Mouse (Mus musculus) bone marrow macrophage, adult 2 months (primary cell): Measurements from ENCODE around the gene Stk32c. TPM values are rescaled to one million over a fixed set of nuclear protein-coding genes. Genes with fewer than 3 reads are reported as not detected.

Experiments
- H3K27ac ChIP-seq: 2 replicates; pipeline ENCODE4 v1.5.1; 2012; ENCODE audit warnings: low read depth, low read length; ENCODE audit not compliant: insufficient read depth
- H3K4me1 ChIP-seq: 2 replicates; pipeline ENCODE4 v1.6.1; 2012; ENCODE audit warnings: low read length; ENCODE audit not compliant: control insufficient read depth, insufficient read depth
- H3K4me3 ChIP-seq: 2 replicates; pipeline ENCODE4 v1.5.1; 2012; ENCODE audit warnings: mild to moderate bottlenecking, low read length, moderate library complexity; ENCODE audit not compliant: insufficient read depth
- CTCF ChIP-seq: IDR thresholded peaks from 2 replicates; pipeline ENCODE4 v1.5.1; 2012; ENCODE audit warnings: low read depth, mild to moderate bottlenecking, low read length, moderate library complexity
- POLR2A ChIP-seq: IDR thresholded peaks from 2 replicates; pipeline ENCODE4 v1.6.1; 2012; ENCODE audit warnings: mild to moderate bottlenecking, low read depth, low read length, borderline replicate concordance
- polyA plus RNA-seq: library from polyadenylated mRNA; stranded (reverse); fragments of >200 nt; gene quantifications from 2 replicates; pipeline ENCODE4 v1.2.4, GENCODE M21; 2012; ENCODE audit not compliant: missing spikeins, insufficient read depth, insufficient read length

The Stk32c gene
- polyA plus RNA-seq, 1 experiment: not detected

GRCm38 (mm10) chr7:139248615-139249405 lies 35.7 kb upstream of the Stk32c start:
- TF ChIP-seq CTCF (no peak), POLR2A (no peak)
- Histone ChIP-seq H3K4me3 (peak overlapping the region; percentile 89), H3K27ac (peak overlapping the region; percentile 78), H3K4me1 (peaks cover 31% of the 10 kb centered on the region)

GRCm38 (mm10) chr7:139247881-139248614 lies 34.9 kb upstream of the Stk32c start, which contains the start of gene Pwwp2b:
Gene Pwwp2b, plus strand, starts transcription at chr7:139248482.
- Histone ChIP-seq H3K27ac (peak within 1 kb of the TSS; percentile 78), H3K4me1 (peaks cover 29% of the 10 kb centered on the region)

DNA sequence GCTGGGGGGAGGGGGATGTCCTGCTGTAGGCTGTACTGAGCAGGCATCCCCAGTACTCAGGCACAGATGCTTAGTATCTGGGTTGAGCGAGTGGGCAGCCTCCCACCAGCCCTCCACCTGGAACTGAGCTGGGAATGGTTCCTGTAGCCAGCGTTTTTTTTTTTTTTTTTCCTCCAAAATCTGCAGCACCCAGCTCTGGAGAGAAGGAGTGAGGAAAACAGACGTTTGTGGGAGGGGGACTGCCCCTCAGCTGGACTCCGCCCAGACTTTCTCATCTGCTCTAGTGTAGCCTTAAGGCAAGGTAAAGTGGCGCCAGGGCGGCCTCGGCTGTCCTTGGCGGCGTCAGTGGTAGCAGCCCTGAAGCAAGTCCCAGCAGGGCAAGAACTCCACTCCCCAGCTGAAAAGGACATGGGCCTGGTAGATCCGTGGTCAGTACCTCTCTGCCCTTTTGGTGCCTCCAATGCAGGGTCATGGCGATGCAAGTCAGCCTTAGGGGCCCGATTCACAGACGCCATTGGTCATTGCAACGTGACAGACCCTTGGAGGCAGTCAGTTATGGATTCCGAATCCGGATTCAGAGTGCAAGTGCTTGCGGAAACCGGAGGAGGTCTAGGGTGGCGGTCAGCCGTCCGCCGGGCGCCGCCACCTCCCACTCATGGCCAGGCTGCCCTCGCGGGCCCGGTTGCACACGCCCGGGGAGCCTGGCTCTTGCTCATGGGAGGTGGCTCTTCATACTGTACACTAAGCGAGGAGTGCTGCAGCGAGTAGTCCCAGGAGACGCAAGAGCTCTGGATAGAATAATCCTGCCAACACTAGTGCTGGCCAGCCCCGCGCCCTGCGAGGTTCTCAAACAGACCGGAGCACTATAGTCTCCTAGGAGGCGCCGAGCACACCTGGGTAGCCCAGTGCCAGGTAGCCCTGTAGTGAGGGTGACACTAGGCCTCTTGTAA lies 34.1 kb upstream of the Stk32c start:
- H3K4me1 ChIP-seq: peaks cover 28% of the 10 kb centered on the region
- peak overlapping the region; percentile 69 for H3K27ac ChIP-seq
- TF ChIP-seq CTCF (no peak), POLR2A (no peak)
- peak overlapping the region; percentile 89 for H3K4me3 ChIP-seq

More at GRCm38 (mm10) chr7:139247881-139248614, 34.9 kb upstream of the Stk32c start, which contains the start of gene Pwwp2b:
- H3K4me3 ChIP-seq: peak within 1 kb of the TSS; percentile 89
- no peak; the same call in 1 of the 2 replicates for TF ChIP-seq POLR2A
- no peak for TF ChIP-seq CTCF

DNA sequence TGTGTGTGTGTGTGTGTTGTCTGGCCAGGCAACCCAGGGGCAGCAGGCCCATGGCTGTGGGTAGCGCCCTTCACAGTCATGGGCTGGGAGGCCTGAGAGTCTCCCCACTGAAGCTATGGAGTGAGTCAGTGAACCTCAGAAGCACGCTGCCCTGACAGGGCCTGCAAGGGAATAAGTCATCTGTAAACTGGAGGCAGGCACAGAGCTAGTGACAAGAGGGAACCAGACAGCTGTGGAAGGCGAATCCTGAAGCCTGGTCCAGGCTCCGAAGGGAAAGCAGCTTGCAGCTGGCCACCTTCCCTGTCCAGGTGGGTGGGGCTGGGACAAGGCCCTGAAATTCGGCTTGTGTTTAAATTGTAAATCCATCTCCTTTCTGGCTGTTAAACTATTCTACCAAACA lies 33.0 kb upstream of the Stk32c start:
- TF ChIP-seq CTCF: no peak
- TF ChIP-seq POLR2A: no peak
- H3K4me1 ChIP-seq: peaks cover 17% of the 10 kb centered on the region
- no peak overlapping the region for H3K27ac ChIP-seq
- H3K4me3 ChIP-seq: no peak overlapping the region

GRCm38 (mm10) chr7:139239432-139239831 lies 26.3 kb upstream of the Stk32c start:
- no peak for TF ChIP-seq CTCF
- no peak for TF ChIP-seq POLR2A

DNA sequence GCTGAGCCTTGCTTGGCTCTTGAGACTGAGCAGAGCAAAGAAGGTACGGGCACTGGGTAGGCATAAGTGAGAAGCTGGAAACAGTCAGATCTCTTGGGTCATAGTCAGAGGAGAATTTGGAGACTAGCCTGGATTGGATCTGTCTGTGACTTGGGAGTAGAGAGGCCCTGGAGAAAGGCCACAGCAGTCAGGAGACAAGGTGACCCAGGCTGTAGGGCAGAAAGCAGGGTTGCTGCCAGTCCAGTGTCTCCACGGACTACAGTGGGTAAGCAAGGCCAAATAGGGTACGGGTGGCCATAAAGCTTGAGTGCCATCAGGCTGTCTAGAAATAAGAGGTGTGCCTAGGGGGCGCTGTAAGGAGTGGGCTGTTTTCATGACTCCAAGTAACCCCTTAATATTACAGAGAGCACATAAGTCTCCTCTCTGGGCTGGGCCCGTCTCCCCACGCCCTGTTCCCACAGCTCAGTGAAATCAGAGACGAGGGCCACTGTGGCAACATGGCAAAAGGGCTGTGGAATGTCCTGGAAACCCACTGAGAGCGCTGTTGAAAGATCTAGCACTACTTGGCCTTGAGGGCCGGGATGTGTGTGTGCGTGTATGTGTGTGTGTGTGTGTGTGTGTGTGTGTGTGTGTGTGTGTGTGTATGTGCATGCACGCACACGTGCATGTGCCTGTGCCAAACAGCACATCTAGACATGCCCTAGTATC lies 22.7 kb upstream of the Stk32c start:
- Histone ChIP-seq H3K27ac (no peak overlapping the region), H3K4me1 (peaks cover 4% of the 10 kb centered on the region; the same call in 1 of the 2 replicates), H3K4me3 (no peak overlapping the region)
- no peak for TF ChIP-seq POLR2A
- TF ChIP-seq CTCF: no peak; the same call in 1 of the 2 replicates

More at GRCm38 (mm10) chr7:139239432-139239831, 26.3 kb upstream of the Stk32c start:
- Histone ChIP-seq H3K4me1 (0 out of 2 replicates have a peak, but pooled peaks cover 2% of the 10 kb centered on the region), H3K4me3 (no peak overlapping the region), H3K27ac (no peak overlapping the region)

GRCm38 (mm10) chr7:139234426-139235188 lies 21.5 kb upstream of the Stk32c start:
- no peak overlapping the region for H3K27ac ChIP-seq
- H3K4me1 ChIP-seq: peaks cover 10% of the 10 kb centered on the region
- TF ChIP-seq POLR2A: no peak
- no peak for TF ChIP-seq CTCF
- H3K4me3 ChIP-seq: no peak overlapping the region

- TF ChIP-seq CTCF (peak; percentile 76), POLR2A (no peak)
- Histone ChIP-seq H3K27ac (no peak overlapping the region), H3K4me3 (no peak overlapping the region), H3K4me1 (peaks cover 18% of the 10 kb centered on the region)
These were observed 20.6 kb upstream of the Stk32c start for GRCm38 (mm10) chr7:139233714-139234113.

- TF ChIP-seq POLR2A: no peak
- TF ChIP-seq CTCF: no peak
- Histone ChIP-seq H3K4me3 (no peak overlapping the region), H3K4me1 (peaks cover 45% of the 10 kb centered on the region), H3K27ac (no peak overlapping the region)
These were observed 17.1 kb upstream of the Stk32c start for GRCm38 (mm10) chr7:139230241-139230640.
